Mouse (Mus musculus): ENCODE measurements around the gene Zfp324.

Gene Zfp324

DNA sequence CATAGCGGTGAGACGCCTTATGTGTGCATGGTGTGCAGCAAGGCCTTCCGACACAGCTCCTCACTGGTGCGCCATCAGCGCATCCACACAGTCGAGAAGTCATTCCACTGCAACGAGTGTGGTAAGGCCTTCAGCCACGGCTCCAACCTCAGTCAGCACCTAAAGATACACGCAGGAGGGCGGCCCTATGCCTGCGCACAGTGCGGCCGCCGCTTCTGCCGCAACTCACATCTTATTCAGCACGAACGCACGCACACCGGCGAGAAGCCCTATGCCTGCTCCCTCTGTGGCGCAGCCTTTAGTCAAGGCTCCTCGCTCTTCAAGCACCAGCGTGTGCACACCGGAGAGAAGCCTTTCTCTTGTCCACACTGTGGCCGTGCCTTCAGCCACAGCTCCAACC lies 5.3 kb downstream of the Zfp324 start:
- no peak for DNase-seq

DNA sequence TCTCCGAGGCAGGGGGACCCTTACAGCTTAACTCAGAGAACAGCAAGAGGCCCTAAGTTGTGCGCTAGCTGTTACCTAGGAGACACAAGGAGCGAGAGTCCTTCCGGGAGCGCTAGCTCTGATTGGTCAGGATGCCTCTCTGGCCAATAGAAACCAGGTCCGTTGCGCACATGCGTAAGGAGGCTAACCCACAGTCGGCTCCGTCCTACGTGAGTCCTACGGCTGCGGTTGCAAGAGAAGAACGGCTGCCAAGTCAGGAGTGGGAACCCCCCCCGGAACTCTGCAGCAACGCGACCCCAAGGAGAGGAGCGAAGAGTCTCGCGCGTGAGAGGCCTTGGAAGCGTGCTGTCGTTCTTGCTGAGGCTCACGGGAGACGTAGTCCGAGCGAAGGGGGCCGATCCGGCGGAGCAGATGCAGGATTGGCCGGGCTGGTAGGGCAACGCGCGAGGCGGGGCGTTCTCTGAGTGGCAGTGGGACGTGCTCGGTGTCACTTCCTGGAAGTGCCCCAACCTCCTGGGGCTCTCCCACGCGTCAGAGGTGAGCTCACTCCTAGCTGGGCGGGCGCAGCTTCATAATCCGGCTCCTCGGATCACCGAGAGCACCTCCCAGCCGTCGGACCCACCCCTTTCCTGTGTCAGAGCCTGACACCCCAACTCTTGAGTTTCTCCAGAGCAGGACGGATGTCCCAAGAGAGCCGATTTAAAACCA lies 12.2 kb downstream of the Zfp324 start, which contains the start of gene Zfp446:
Gene Zfp446, plus strand, starts transcription at position 167 of the 708 bp plus-strand sequence.
- DNase-seq: peak; percentile 100

DNA sequence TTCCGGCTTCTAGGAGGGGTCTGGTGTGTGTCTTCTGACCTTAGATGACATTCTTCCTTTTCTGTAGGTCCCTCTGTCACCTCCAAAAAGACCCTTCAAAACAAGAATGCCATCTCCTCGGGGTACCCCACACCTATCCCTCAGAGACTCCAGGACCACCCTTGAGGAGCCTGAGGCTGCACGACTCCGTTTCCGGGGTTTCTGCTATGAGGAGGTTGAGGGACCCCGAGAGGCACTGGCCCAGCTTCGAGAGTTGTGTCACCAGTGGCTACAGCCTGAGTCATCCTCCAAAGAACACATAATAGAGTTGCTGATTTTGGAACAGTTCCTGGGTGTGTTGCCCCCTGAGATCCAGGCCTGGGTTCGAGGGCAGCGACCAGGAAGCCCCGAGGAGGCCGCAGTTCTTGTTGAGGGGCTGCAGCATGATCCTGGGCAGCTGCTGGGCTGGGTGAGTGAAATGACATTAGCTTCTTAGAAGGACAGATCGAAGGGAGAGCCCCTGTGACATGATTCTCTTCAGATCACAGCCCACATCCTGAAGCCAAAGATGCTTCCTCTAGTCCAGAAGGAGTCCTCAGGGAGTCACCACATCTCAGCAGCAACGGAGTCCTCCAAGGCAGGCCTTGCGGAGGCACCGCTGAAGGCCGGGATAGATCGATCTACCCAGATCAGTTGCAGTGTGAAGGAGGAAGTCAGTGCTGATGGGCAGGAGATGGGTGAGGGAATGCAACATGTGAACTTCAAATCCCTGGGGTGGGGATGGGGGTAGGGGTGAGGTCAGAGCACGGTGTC lies 13.5 kb downstream of the Zfp324 start:
- peak in 1 of 2 experiments; percentile 21 for DNase-seq

DNA sequence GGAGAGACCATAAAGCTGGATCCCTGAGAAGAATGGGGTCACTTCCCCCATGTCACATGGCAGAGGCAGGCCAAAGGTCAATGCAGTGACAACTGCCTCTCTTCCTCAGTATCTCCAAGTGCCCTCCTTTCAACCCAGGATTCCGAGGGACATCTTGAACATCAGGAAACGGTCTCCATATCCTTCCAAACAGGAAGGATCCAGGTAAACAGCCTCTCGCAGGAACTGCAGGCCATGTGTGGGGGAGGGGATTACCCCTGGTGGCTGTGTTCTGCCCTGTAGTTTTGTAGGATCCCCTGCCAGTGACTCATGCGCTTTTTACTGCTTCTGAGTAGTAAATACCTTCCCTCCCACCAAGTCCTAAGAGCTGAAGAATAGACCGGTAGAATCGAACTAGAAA lies 14.1 kb downstream of the Zfp324 start:
- no peak for DNase-seq

DNA sequence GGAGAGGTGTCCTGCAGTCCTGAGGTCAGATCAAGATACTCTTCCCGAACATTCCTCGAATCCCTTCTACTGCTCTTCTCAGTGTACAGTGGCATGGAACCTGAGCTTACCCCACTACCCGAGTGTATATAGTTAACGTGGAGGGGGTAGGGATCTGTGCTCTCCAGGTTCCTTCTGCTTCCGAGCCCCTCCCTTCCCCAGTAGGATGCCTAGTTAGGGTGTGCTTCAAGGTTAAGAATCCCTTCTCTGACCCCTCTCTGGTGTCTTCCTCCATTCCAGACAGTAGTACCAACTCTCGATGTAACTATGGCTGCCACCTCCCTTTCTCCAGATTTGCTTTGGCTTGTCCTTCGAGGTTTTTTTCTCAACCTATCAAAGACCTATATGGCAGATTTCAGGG lies 14.7 kb downstream of the Zfp324 start:
- DNase-seq: no peak

DNA sequence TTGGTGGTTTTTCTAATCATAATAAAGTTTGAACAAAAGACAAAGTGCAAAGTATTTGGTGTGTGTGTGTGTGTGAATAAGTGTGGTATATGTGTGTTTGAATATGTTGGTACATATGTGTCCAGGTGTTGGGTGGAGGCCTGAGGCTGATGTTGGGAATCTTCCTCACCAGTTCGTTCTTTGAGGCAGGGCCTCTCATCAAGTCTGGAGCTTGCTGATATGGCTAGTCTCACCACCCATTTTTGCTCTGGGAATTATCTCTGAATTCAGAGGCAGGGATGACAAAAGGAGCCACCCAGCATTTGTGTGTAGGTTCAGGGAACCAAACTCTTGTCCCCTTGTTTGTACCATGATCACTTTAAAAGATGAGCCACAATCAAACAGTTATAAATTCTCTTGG lies 20.1 kb downstream of the Zfp324 start:
- DNase-seq: no peak

DNA sequence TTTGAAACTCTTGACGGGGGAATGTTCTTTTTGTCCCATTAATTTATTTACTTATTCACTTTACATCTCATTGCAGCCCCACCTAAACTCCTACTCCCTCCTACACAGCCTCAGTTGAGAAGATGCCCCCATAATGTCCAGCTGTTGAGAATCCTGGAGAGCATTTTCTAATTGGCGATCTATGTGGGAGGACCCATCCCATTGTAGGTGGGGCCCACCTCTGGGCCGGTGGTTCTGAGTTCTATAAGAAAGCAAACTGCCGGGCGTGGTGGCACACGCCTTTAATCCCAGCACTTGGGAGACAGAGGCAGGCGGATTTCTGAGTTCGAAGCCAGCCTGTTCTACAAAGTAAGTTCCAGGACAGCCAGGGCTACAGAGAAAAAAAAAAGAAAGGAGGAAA lies 21.3 kb downstream of the Zfp324 start:
- DNase-seq: no peak

DNA sequence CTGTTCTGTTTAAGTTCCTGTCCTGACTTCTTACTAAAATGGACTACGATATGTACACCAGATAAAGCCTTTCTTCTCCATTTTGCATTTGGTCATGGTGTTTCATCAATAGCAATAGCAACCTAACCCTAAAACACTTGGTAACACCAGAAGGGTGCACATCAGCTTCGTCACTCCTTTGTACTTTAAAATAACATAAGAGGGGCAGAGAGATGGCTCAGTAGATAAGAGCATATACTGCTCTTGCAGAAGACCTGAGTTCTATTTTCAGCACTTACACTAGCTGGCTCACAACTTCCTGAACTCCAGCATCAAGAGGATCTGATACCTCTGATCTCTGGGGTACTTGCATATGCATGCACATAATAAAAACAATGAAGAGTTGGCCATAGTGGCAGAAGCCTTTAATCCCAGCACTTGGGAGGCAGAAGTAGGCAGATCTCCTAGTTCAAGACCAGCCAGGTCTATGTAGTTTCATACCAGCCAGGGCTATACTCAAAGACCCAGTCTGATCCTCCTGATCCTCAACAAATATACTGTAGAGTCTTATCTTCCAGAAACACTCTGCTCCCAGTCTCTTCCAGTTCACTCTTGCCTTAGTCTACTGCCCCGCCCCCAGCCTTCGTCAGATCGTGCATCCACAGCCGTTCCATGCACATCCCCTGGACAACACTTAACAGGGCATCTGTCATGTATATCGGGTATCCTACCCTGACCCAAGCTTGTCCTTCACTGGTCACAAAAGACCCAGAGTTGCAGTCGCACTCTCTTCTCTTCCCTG lies 22.0 kb downstream of the Zfp324 start:
- DNase-seq: no peak

DNA sequence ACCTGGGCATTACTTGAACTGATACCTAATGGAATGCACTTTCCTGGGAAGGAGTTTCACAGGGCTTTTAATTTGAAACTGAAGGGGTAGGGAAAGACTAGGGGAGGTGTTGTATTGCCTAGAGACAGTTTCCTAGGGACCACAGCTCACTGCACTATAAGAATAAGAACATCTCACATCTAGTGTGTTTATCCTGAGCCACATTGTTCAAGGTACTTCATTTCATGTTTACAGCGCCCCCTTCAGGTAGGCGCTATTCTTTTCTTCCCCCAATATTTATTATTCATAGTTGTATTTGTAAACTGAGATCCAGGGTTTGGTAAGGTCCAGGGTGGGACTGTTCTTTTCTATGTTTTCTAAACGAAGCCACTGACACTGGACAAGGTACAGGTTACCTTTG lies 26.6 kb downstream of the Zfp324 start:
- peak; percentile 25 to 41 for DNase-seq

DNA sequence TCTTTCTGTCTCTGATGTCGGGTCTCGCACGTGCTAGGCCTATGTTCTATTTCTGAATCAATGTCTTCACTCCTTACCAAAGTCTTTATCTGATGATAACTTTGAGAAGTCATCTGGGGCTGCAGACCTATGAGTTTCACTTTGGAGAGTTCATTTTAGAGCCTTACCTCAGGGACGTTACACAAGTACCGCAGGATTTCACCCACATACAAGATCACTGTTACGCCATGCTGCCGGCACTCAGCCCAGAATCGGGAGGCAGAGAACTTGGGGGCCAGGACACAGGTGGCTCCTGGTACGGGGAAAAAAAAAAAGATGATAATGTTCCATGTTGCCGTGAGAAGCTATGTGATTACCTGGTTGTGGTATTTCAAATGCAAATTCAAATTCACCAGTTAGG lies 27.5 kb downstream of the Zfp324 start:
- DNase-seq: no peak

DNA sequence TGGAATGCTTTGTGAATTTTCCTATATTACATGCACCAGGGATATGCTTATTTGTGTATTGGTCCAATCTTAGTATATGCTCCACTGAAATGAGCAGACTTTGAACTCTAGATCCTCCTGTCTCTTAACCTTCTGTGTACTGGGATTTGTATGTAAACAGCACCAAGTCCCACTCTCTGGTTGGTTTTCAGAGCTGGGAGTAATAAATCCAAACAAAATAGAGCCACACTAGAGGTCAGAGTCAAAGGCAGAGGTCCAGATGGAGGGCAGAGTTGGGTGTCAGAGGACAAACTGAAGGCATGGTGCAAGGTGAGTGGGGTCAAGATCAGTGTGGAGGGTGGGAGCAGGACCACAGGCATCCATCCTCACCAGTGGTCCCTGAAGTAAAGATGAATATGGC lies 30.2 kb downstream of the Zfp324 start:
- DNase-seq: no peak

DNA sequence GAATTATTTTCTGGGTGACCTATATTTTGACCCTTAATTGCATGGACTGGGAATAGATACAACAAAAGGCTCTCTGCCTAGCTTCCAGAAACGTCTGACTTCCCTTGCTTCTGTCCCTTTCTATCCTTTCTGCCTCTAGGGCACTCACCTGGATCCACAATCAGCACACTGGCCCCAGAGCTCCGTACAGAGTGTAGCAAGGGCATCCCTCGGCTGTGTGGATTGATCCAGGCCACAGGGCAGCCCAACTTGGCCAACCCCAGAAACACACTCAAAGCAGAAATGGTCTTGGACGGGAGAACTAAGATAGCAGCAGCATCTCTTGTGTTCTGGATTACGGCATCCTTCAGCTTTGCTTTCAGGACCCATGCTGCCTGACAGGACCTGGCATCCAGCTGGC lies 31.6 kb downstream of the Zfp324 start:
- no peak for DNase-seq

DNA sequence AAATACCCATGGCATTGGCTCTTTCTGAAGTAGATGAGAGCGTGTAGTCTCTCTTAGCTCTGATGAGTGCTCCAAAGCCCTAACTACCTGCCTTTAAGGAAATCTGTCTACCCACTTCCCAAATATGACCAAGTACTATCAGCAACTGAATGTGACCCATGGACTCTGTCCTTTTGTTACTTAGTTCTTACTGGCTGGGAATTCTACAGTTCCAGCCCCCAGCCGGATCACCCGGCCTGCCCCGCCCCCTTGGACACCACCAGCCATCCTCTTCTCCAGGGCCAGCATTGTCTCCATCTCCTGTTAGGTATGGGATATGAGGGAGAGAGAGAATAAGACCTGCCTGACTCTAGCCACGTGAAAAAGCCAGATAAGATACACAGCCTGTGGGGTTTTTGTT lies 32.4 kb downstream of the Zfp324 start, which contains the start of gene Slc27a5:
Gene Slc27a5, minus strand, starts transcription at position 140 of the 400 bp plus-strand sequence.
- no peak for DNase-seq

DNA sequence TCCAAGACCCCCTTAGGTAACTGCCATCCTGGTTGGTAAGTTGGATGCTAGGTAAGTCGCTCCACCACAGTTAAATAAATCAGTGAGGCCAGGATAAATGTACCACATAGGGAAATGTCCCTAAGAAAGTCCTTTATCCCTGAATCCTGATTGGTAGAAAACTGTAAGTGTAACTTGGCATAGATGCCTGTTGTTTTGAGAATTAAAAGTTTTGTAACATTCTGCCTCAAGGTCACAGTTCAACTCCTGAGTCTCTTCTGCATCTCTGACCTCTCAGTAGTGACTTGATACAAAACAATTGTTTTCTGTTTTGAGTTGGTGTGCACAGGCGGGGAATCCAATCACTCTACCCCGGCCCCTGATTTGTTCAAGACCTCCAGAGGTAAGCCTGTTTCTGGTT lies 33.2 kb downstream of the Zfp324 start, which contains the start of gene Trim28:
Gene Trim28, plus strand, starts transcription at position 264 of the 400 bp plus-strand sequence.
- no peak for DNase-seq

DNA sequence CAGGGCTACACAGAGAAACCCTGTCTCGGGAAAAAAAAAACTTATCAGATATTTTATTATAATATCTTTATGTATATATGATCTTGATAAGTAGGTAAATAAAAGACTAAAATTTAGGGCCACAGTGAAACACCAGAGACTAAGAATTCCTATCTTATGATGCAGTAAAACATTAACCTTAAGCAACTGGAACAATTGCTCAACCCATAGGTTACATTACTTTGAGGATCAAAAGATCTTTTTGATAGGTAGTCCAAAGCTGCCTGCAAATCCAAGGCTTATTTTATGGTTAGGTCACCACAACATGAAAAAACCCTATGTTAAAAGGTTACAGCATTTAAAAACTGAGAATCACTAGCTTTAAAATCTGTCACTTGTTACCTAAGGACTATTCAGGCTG lies 35.9 kb downstream of the Zfp324 start:
- no peak for DNase-seq

DNA sequence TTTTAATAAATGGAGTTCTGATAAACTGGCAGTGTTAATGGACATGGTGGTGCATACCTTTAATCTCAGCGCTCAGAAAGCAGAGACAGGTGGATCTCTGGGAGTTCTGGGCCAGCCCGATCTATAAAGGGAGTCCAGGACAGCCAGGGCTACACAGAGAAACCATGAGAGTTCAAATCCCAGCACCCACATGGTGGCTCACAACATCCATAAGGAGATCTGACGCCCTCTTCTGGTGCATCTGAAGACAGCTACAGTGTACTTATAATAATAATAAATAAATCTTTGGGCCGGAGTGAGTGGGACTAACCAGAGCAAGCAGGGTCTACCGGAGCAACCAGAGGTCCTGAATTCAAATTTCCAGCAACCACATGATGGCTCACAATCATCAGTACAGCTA lies 37.7 kb downstream of the Zfp324 start:
- no peak for DNase-seq

DNA sequence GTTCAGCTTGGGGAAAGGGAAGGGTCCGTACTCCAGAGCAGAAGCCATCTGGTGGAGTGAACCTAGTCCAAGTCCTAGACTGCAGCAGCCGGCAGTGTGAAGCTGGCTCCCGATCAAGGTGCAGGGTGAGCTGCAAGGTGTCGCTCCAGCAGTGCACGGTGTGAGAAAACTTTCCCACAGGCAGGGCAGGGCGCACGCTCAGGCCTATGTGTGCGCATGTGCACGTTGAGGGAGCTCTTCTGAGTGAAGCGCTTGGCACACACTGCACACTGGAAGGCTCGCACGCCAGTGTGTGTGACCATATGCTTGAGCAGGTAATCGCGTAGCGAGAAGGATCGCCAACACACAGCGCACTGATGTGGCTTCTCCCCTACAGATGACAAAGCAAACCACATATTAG lies 40.4 kb downstream of the Zfp324 start:
- DNase-seq: peak; percentile 67 to 71

DNA sequence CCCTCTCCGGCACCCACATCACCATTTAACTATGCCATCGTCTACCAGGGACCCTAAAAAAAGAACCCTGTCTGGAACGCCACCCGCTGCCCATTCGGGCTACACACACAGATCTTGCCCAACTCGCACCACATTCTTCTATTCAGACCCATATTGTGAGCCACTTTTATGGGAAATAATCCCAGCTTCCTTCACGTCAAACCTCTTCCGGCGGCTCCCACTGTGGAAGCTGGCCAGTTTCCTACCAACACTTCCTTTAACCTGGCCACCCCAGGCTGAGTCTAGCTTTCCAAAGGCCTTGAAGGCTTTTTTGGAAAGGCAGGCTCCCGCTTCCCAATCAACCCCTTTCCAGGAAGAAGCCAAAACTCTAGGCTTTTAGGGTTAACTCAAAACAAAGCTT lies 40.9 kb downstream of the Zfp324 start:
- DNase-seq: peak in 1 of 2 experiments; percentile 17

DNA sequence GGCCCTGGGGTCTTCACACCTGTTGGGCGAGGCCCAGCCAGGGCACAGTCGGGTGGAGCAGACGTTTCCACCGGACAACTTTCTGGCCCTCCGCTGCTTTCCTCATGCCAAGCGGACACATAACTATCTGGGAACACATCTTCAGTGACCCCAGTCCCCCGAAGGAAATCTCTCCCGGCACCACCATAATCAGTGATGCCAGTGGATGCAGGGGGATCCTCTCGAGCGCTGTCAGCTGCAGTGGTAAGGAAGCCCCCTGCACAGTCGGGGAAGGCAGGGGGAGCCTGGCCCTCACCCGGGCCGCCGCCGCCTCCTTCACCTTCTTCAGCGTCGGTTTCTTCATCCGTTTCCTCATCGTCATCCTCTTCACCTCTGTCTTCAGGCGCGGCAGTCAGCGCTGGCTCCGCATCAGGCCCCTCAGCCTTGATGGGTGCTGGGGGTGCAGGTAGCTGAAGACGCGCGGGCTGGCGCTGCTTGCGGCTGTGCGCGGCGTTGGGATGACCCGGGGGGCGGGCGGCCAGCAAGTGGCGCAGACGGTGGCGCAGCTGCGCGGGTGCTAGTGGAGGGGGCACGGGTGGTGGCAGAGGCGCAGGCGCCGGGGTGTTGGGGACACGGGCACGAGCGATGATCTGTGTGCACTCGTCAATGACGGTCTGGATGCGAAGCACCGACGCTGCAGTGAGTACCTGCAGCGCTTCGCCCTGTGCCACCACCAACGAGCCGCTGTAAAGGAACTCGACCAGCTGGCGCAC lies 41.9 kb downstream of the Zfp324 start:
- peak; percentile 45 to 52 for DNase-seq

DNA sequence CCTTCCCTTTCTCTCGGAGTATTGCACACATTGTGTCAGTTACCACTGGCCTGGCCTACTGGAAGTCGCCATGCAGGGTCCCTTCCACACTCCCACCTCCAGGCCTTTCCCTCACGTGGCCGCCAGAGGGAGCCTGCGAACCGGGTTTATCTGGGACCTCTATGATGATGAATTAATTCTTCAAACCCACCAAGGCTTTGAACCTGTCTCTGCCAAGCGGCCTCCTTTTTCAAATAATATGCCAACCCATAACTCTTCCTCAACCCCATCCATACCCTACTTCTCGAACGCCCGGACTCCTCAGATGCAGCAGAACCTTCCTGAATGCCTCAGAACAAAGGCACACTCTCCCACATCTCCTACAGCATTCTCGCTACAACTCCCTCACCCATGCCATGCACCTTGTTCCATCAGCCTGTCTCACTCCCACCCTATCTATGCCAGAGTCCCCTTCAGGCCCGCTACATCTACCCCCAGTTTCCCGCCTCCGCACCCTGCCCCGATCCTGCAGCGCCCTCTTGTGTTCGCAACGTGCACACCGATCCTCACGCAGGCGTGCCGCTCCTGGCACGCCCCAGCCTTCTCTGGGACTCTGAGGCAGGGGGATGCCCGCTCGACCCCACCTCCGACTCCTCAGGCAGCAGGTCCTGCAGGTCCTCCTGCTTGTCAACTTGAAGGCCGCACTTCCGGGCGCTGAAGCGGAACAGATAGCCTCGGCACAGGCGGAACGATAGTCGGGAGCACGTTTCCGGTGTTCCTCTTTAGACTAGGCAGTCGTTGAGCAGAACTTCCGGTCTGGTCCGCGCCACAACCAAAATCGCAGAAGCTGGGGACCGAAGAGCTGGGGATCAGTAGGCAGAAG lies 43.7 kb downstream of the Zfp324 start:
- DNase-seq: peak; percentile 95 to 96
